Mouse (Mus musculus) ES-E14 (cell line): ENCODE data around the gene Ptges. TPM values are rescaled to one million over a fixed set of nuclear protein-coding genes. Genes with fewer than 3 reads are reported as not detected.
"Not testable (repeated sequence)": the region's sequence is repeated elsewhere in the genome, so short reads cannot be mapped to it uniquely, and the experiment has no call there.

Source experiments
- DNase-seq: peaks from one replicate; pipeline ENCODE4 v3.0.0-alpha.2; 2013; ENCODE audit warnings: low read depth, low spot score
- H3K27ac ChIP-seq: 2 replicates; pipeline ENCODE4 v1.5.1; 2012; ENCODE audit warnings: low read depth, mild to moderate bottlenecking, low read length, moderate library complexity, mixed read lengths; ENCODE audit not compliant: poor library complexity, insufficient read depth, severe bottlenecking
- H3K36me3 ChIP-seq: 2 replicates; pipeline ENCODE4 v1.6.1; 2012; ENCODE audit warnings: mild to moderate bottlenecking, low read length, moderate library complexity, mixed read lengths; ENCODE audit not compliant: control insufficient read depth, poor library complexity, insufficient read depth, severe bottlenecking
- H3K4me1 ChIP-seq, 2 experiments: fragments of 150-350 bp in 1 of 2; sonication (generic) in 1 of 2; 2 replicates each; pipeline ENCODE4 v1.6.1; 2012; ENCODE audit warnings: low read length in 2 of 2, mild to moderate bottlenecking in 1 of 2, mixed read lengths in 1 of 2; ENCODE audit not compliant: control insufficient read depth in 2 of 2, insufficient read depth in 2 of 2, poor library complexity in 1 of 2
- H3K4me3 ChIP-seq, 2 experiments: fragments of 150-350 bp in 1 of 2; sonication (generic) in 1 of 2; 2 replicates each; pipeline ENCODE4 v1.5.1; 2012; ENCODE audit warnings: low read length in 2 of 2, low read depth in 1 of 2, mild to moderate bottlenecking in 1 of 2, mixed read lengths in 1 of 2; ENCODE audit not compliant: insufficient read depth in 1 of 2, poor library complexity in 1 of 2, severe bottlenecking in 1 of 2
- H3K9ac ChIP-seq: 2 replicates; pipeline ENCODE4 v1.6.1; 2012; ENCODE audit warnings: low read depth, mild to moderate bottlenecking, low read length, mixed read lengths; ENCODE audit not compliant: poor library complexity, insufficient read depth, severe bottlenecking
- H3K9me3 ChIP-seq: fragments of 150-350 bp; sonication (generic); 2 replicates; pipeline ENCODE4 v1.6.1; 2012; ENCODE audit warnings: low read depth, mild to moderate bottlenecking, low read length; ENCODE audit not compliant: control insufficient read depth, insufficient read depth
- CHD2 ChIP-seq: IDR thresholded peaks from 2 replicates; pipeline ENCODE4 v1.6.1; 2014; ENCODE audit warnings: mild to moderate bottlenecking, low read depth, low read length, inconsistent platforms
- HCFC1 ChIP-seq: IDR thresholded peaks from 2 replicates; pipeline ENCODE4 v1.6.1; 2012; ENCODE audit warnings: low read length, inconsistent platforms, borderline replicate concordance; ENCODE audit not compliant: insufficient read depth
- MAFK ChIP-seq: IDR thresholded peaks from 2 replicates; pipeline ENCODE4 v1.6.1; 2014; ENCODE audit warnings: mild to moderate bottlenecking, low read depth, low read length, inconsistent platforms; ENCODE audit not compliant: insufficient read depth
- ZC3H11A ChIP-seq: IDR thresholded peaks from 2 replicates; pipeline ENCODE4 v1.6.1; 2012; ENCODE audit warnings: low read depth, mild to moderate bottlenecking, inconsistent platforms, low read length, borderline replicate concordance
- ZNF384 ChIP-seq: IDR thresholded peaks from 2 replicates; pipeline ENCODE4 v1.6.1; 2012; ENCODE audit warnings: low read depth, low read length, inconsistent platforms
- in situ Hi-C, 2 experiments: fragments of 600-800 bp; cut with MboI; formaldehyde crosslinking; loops; one replicate each; pipeline ENCODE4 v1.15.1; 2025; ENCODE audit warnings: low sequenced_read_pairs in 2 of 2, inconsistent platforms in 1 of 2; ENCODE audit not compliant: unreplicated experiment in 2 of 2
- total RNA-seq: library from RNA; depleted of rRNA; stranded (reverse); fragments of 300-350 nt; gene quantifications from 2 replicates; pipeline ENCODE4 v1.2.3, GENCODE M21; 2012

Gene Ptges
- total RNA-seq, 1 experiment: 30.3 TPM

- Histone ChIP-seq H3K27ac (no peak overlapping the region), H3K4me3 (no peak overlapping the region), H3K9me3 (no peaks in the 10 kb centered on the region), H3K36me3 (peaks cover 45% of the 10 kb centered on the region), H3K9ac (no peak overlapping the region; the same call in 1 of the 2 replicates), H3K4me1 (peaks cover 0 to 14% of the 10 kb centered on the region in 2 experiments; a peak in 1 of 4 replicates)
- in situ Hi-C loops: no loop called here
- DNase-seq: no peak
- no peak for TF ChIP-seq ZNF384
- no peak for TF ChIP-seq MAFK
- TF ChIP-seq ZC3H11A: no peak
- TF ChIP-seq CHD2: no peak
- TF ChIP-seq HCFC1: no peak
Measured at GRCm38 (mm10) chr2:30954797-30955196, 25.1 kb upstream of the Ptges start.

- Histone ChIP-seq H3K4me1 (peaks cover 0 to 12% of the 10 kb centered on the region in 2 experiments; a peak in 1 of 4 replicates), H3K4me3 (peak within 1 kb of the TSS; percentile 63 to 99), H3K9ac (peak within 1 kb of the TSS; percentile 98), H3K27ac (peak within 1 kb of the TSS; percentile 67), H3K36me3 (peaks cover 26% of the 10 kb centered on the region), H3K9me3 (no peaks in the 10 kb centered on the region)
- in situ Hi-C loops: no loop called here
- DNase-seq: peak; percentile 85
- no peak for TF ChIP-seq CHD2
- no peak for TF ChIP-seq ZC3H11A
- no peak for TF ChIP-seq ZNF384
- TF ChIP-seq MAFK: no peak
- TF ChIP-seq HCFC1: no peak
Measured at GRCm38 (mm10) chr2:30952824-30953490, 23.3 kb upstream of the Ptges start, which contains the start of gene Tor1b. Gene Tor1b, plus strand, starts transcription at chr2:30952959.

GRCm38 (mm10) chr2:30952457-30952823, 22.8 kb upstream of the Ptges start:
- H3K4me1 ChIP-seq: peaks cover 0 to 12% of the 10 kb centered on the region in 2 experiments; a peak in 1 of 4 replicates
- 0 out of 2 replicates have a peak overlapping the region, but pooled peaks have one; percentile 6 for H3K27ac ChIP-seq
- peaks cover 22% of the 10 kb centered on the region for H3K36me3 ChIP-seq
- in situ Hi-C loops: no loop called here
- no peaks in the 10 kb centered on the region for H3K9me3 ChIP-seq
- no peak overlapping the region; the same call in 1 of the 2 replicates for H3K9ac ChIP-seq
- DNase-seq: no peak
- TF ChIP-seq ZC3H11A: no peak
- TF ChIP-seq HCFC1: no peak
- no peak for TF ChIP-seq ZNF384
- TF ChIP-seq CHD2: no peak
- TF ChIP-seq MAFK: no peak
- peak overlapping the region in 1 of 2 experiments; percentile 63; a peak in 1 of 4 replicates for H3K4me3 ChIP-seq

- H3K9me3 ChIP-seq: no peaks in the 10 kb centered on the region
- H3K4me1 ChIP-seq: peaks cover 0 to 4% of the 10 kb centered on the region in 2 experiments; a peak in 2 of 4 replicates
- H3K36me3 ChIP-seq: no peaks in the 10 kb centered on the region
- no peak overlapping the region for H3K27ac ChIP-seq
- no peak overlapping the region for H3K9ac ChIP-seq
- in situ Hi-C loops: no loop called here
- H3K4me3 ChIP-seq: no peak overlapping the region
- TF ChIP-seq ZC3H11A (peak; percentile 65), CHD2 (no peak), HCFC1 (peak; percentile 70; the same call in 1 of the 2 replicates)
- DNase-seq: peak; percentile 92
Measured at GRCm38 (mm10) chr2:30942603-30943011, 12.9 kb upstream of the Ptges start.

GRCm38 (mm10) chr2:30942116-30942515, 12.5 kb upstream of the Ptges start:
- H3K36me3 ChIP-seq, H3K27ac ChIP-seq, H3K9me3 ChIP-seq, DNase-seq, H3K4me1 ChIP-seq, in situ Hi-C loops, H3K9ac ChIP-seq, H3K4me3 ChIP-seq: not testable (repeated sequence)
